Mouse (Mus musculus) embryo, embryonic 11.5 days (tissue): ENCODE results near the gene Cfap77.

Experiments used
- DNase-seq: peaks from one replicate; pipeline ENCODE4 v3.0.0-alpha.2; 2012; ENCODE audit warnings: low read depth, low spot score

Cfap77 gene

GRCm38 (mm10) chr2:28907691-28908388 lies 147.0 kb downstream of the Cfap77 start:
- no peak for DNase-seq

DNA sequence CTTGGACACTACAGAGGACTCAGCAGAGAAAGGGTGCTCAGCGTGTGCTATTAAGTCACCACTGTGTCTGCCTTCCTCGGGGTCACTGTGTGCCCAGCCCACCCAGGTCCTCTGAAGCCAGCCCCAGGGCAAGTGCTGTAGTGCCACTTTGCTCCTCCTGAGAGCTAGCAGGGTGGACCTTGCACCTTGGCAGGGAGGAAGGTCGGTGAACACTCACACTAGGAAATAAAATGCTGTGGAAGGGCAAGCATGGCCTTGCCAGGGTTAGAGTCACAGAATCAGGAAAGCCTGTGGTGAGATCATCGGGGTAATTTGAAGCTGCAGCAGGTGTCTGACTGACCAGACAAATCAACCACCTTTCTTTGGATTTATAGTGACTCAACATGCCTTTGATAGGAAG lies 149.3 kb downstream of the Cfap77 start:
- DNase-seq: no peak

DNA sequence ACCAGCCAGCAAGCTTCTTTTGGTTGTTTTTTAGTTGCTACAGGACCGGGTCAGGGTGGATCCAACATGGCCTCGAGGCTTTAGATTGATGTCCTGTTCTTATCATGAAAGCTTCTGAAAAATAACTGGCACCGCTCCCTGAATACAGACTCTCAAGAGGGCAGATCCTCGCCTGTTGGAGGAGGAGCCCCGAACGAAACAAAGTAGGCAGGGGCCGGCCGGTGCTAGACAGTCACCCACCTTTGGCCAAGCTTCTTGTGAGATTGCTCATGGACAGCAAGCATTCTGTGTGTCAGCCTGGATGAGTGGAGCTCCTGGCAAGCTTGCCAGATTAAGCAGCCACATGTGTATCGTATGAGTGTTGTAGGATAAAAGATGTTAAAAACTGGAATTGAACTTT lies 150.1 kb downstream of the Cfap77 start:
- no peak for DNase-seq

DNA sequence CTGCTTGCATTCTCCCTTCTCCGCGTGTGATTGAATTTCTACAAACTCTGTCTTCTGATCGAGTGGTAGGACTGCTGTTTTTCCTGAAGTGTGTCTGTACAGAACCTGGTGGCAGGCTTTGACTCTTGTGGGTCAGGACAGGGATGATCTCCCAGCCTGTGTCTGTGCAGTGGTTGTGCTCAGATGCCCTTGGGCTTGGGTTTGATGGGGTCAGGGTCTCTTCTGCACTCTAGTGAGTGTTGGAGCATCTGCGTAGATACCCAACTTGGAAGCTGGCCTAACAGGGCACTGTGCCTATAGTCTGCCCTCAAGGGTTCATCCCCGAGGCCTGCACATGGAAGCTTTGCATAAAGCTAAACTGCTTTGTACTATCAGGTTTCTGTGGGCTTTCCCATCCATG lies 151.0 kb downstream of the Cfap77 start:
- DNase-seq: no peak

DNA sequence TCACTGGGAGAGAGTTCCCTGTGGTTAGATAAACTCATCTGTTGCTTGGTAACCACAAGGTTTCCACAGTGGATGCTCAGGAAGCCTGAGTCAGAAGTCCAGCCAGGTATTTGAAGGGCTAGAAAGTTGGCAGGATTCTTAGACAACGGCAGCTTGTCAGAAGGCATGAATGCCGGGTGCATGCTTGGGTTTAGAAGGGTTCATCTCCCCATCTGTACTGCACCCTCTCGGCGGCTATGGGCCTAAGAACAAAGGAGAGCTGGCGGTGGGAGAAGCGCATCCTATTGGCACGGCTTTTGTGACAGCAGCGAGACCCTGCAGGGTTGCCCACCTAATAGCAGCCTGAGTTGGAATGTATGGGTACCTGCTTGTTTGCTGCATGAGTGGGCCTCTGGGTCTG lies 152.6 kb downstream of the Cfap77 start:
- no peak for DNase-seq

- no peak for DNase-seq
Observed at GRCm38 (mm10) chr2:28897340-28897899, 157.4 kb downstream of the Cfap77 start.

GRCm38 (mm10) chr2:28895876-28896275 lies 159.0 kb downstream of the Cfap77 start:
- no peak for DNase-seq

DNA sequence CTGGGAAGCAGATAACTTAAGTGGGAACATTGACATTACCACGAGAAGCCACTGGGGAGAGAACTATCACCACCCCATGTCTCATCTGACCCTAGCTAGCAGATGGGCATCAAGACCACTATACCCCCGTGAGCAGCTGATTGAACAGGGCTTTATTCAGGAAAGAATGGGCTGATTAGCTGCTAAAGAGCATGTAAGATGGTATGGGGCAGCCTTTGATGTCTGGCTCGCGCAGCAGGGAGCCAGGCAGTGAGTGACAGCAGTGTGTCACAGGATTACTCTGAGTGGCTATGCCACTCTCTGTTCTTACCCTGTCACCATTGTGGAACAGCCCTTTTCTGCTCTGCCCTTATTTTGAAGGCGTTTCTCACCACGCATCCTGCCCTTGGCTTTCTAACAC lies 161.3 kb downstream of the Cfap77 start:
- DNase-seq: no peak

DNA sequence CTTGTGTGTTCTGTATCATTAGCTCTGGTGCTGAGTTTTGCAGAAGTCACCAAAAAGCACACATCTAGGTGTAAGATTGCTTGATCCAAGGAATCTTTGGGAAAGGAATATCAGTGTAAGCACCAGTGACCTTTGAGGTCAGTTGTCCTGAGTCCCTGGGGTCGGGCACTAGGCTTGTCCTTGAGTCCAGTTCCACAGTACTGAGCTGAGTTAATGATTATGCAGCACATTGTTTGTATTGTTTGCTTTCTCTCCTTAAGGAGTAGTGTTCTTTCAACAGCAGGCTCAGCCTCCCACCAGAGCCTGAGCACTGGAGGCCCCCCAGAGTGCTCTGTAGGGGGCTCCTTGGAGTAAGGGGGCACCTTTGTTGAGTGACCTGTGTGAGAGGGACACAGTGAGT lies 162.1 kb downstream of the Cfap77 start:
- no peak for DNase-seq

DNA sequence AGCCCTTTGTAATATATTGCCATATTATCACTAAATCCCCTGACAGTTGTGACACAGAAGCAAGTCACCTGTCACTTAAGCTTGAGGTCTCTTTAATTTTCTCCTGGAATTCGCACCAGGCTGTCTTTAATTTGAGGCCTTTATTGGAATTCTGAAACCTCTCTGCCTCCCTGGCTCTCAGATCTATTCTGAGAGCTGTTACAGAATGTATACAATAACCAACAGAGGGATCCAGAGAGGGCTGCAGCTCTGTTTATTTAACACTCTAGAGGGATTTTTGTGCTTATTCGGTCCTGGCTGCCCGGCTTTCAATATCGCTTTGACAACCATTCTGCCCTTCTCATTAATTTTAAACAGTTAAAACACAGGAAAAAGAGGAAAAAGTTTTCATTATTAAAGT lies 170.0 kb downstream of the Cfap77 start:
- DNase-seq: no peak

DNA sequence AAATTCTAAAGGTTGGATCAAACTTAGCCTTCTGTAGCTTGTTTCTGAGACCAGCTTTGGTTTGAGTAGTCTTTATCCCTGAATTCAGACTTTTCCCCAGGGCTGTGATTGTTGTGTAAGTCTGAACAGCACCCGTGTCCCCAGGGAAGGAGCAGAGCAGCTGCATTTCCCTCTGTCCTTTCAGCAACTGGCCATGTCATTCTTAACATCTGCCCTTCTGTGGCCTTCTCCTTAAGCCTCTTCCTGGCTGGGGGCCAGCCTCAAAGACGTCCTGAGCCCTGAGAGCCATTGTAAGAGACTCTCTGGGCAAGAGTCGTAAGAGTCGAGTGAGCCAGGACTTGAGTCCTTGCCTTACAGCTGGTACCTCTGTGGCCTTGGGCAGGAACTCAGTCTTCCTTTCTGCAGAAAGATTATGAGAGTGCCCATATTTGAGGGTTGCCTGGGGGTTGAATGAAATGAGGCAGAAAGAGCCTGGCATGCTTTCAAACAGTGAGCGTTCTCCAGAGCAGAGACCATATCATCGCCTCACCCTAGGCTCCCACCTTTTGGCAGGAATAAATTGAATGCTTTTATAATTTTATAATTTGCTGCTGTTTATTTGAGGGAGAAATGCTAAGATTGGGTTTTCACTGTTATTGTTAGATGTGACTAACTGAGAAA lies 171.9 kb downstream of the Cfap77 start:
- DNase-seq: no peak

GRCm38 (mm10) chr2:28882047-28882446 lies 172.8 kb downstream of the Cfap77 start:
- no peak for DNase-seq

DNA sequence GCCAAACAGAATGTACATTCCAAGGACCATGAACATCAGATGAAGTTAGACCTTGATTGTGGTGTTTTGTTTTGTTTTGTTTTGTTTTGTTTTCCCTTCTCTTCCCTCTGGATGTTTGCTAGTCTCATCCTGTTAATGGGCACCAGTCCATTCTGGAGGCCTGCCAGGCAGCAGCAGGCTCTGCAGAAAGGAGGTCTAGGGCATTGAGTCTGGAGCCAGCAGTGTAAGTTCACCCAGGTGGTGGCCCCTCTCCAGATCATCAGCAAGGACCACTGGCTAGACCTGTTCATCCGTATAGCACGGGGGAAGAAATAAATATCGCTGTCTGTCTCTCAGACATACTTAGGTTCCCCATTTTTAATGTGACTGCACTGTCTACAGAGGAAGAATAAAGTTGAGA lies 173.6 kb downstream of the Cfap77 start:
- no peak for DNase-seq
